Mouse (Mus musculus): ENCODE results near the gene Zfp652.

The Zfp652 gene

GRCm38 (mm10) chr11:95768244-95768643 is 55.8 kb downstream of the Zfp652 start:
- DNase-seq (ENCODE audit: low spot score) = no peak

GRCm38 (mm10) chr11:95769208-95769607 is 56.7 kb downstream of the Zfp652 start:
- DNase-seq (ENCODE audit: low spot score) = no peak

DNA sequence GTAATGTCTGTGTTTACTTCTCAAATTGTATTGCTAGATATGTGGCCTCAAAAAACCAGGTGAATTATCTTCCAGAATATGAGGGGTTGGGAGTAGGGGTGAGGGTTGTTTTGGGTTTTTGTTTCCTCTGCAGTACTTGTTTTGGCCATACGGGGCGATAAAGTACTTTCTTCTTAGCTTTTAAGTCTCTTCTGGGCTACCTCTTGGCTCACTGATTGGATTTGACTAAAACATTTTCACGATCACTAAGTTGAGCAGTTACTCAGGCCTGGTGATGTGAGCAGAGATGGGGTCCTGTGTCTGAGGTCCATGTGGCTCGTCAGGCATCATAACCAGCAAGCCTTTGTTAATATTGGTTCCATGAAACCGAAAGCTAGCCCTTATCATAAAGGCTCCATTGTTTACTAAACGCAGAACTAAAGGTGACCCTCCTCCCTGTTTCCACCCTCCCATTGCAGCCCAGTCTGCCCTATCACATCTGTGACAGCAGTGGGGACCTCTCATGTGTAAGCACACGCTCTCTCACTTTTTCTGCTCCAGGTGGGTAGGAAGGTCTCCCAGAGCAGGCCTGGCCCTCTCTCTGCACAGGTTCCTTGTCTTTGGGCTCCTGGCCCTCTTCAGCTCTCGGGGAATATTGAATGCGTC is 58.4 kb downstream of the Zfp652 start:
- DNase-seq (ENCODE audit: low spot score) = no peak

GRCm38 (mm10) chr11:95771665-95772064 is 59.2 kb downstream of the Zfp652 start:
- DNase-seq (ENCODE audit: low spot score) = no peak

- no peak for DNase-seq (ENCODE audit: low spot score)
These were observed 60.8 kb downstream of the Zfp652 start for GRCm38 (mm10) chr11:95773264-95773663.

DNA sequence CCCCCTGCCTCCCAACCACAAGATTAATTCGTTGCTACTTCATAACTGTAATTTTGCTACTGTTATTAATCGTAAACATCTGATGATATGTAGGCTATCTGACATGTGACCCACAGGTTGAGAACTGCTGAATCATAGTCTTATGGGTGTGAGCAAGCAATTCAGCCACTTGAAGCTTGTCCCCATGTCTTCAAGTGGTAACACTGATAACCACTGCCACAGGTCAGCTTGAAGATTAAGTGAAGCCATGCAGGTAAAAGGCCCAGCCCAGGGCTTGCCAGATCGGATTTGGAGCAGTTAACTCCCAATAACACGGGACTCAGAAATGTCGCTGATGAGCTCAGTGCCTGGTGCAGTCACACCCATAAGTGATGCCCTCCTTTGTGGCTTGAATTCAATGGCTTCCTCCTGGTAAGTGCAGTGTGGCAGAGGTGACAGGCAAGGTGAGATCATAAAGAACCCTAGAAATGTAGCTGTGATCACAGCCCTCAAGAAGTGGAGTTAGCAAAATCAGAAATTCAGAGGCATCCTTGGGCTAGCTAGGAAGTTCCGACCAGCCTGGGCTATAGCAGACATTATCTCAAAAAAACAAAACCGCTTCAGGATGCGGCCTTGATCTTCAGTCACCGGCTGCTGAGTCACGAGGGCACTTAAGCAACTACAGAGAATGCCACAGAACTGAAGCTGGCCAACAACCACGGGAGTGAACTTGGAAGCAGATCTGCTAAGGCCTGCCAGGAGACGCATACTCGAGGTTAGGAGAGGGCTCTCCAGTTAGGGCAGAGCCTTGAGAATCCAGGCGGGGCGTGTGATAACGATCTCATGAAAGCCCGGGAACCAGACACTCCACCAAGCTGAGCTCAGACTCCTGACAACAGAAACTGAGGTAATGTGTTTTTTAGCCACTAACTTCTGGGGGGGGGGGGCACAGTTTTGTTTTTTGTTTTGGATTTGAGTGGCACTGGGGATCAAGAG is 65.1 kb downstream of the Zfp652 start:
- peak; percentile 92 for DNase-seq (ENCODE audit: low spot score)

DNA sequence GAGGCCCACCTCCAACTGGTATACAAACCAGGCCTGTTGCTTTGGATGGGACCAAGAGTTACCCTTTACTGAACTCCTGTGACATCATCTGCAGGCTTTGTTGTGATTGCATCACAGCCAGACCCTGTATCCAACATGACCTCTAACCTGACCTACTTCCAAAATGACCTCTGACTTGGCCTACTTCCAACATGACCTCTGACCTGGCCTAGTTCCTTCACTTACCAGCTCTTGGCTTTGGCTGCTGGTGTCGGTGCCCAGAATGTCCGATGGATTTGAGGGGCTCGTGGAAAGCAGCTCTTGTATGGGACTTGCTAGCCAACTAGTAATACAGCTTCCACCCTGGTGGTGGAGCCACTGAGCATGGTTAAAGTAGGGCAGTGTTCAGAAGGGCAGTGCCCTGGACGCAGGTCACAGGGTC is 66.4 kb downstream of the Zfp652 start:
- DNase-seq (ENCODE audit: low spot score) = no peak

GRCm38 (mm10) chr11:95779366-95779765 is 66.9 kb downstream of the Zfp652 start:
- DNase-seq (ENCODE audit: low spot score) = no peak

GRCm38 (mm10) chr11:95780480-95780879 is 68.0 kb downstream of the Zfp652 start:
- DNase-seq (ENCODE audit: low spot score) = no peak

GRCm38 (mm10) chr11:95781557-95781956 is 69.1 kb downstream of the Zfp652 start:
- no peak for DNase-seq (ENCODE audit: low spot score)

GRCm38 (mm10) chr11:95783457-95783856 is 71.0 kb downstream of the Zfp652 start:
- DNase-seq (ENCODE audit: low spot score) = no peak

- no peak for DNase-seq (ENCODE audit: low spot score)
These were observed 71.5 kb downstream of the Zfp652 start for GRCm38 (mm10) chr11:95783958-95784357.

DNA sequence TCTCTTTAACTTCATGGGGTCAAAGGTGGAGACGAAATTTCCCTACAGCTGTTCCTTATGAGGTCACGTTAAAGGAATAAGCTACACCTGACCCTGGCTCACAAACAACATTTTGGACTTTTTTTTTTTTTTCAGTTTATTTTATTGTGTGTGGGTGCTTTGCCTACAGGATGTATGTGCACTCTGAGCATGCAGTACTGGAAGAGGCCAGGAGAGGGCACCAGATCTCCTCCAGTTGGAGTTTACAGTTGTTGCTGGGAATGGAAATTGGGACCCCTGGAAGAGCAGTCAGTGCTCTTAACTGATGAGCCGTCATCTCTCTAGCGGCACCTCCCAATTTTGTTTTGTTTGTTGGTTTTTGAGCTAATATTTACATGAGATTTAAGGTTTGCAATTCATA is 73.2 kb downstream of the Zfp652 start:
- DNase-seq (ENCODE audit: low spot score) = no peak

DNA sequence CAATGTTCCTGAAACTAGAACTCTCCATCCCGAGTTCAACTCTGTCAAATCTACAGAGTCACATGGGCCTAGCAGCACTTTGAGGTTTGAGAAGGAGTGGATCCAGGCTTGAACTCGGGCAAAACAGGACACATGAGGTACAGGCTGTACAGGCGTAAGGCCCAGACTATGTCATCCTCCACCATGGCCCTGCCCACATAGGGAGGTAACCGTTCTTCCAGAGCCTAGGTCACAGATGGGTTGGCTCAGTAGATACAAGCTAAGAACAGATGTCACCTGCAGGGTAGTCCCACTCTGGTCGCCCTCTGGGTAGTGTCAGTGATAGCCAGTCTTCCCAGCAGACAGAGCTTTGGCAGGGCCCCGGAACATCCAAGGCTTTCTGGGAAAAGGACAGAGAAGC is 74.0 kb downstream of the Zfp652 start:
- no peak for DNase-seq (ENCODE audit: low spot score)

GRCm38 (mm10) chr11:95789451-95789891 is 77.0 kb downstream of the Zfp652 start:
- DNase-seq (ENCODE audit: low spot score) = no peak

DNA sequence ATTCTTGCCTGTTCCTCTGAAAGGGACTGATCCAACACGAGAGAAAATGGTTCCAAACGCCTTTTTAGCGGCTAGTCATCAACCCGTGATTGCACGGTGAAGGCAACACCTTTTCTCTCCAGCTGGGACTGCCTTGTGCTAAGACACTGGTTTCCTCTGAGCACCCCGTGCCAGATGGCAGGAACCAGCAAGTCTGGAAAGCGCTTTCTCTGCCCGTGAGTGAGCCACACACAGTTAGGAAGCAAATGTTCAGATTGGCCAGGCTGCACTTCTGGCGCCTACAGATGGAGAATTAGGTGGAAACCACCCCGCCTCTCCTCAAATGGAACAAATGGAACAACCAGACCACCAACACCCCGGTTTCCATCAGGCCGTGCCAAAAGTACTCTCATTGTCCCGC is 79.3 kb downstream of the Zfp652 start:
- DNase-seq (ENCODE audit: low spot score) = no peak

DNA sequence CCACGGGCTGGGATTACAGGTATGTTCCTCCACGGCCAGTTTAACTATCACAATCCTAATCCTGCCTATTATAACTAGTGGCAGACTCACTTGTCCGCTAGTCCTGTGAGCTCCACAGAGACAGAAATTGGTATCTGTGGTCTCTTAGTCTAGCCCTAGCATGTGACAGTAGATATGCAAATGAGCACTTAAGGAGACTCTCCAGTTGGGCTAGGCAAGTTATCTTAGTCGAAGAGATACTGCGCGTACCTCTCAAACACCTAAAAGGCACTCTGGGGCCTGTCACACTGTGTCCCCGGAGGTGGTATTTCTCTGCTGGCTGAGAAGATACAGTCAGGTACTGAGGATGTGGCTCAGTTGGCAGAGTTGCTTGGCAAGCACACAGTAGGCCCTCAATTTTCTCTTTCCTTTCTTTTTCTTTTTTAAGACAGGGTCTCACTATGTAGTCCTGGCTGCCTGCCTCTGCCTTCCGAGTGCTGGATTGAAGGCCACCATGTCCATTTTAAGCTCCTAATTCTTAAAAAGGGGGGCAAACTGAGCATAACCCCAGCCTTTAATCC is 80.6 kb downstream of the Zfp652 start:
- no peak for DNase-seq (ENCODE audit: low spot score)

DNA sequence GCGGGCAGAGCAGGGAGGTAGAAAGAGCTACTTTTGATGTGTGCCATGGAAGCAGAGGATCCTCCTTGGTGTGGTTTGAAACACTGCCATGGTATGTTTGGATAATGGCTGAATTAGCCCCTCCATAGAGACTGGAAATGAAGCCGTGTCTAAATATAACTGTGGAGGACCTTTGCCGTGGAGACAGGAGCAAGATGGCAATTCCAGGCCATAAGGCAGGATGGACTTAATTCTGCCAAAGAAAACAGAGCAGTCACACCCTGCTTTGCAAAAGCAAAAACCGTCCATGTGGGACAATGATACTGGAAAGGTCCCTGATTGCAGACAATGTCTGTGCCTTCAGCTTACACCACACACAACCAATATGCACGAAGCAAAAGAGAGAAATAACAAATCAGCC is 81.7 kb downstream of the Zfp652 start:
- no peak for DNase-seq (ENCODE audit: low spot score)

GRCm38 (mm10) chr11:95795582-95795981 is 83.1 kb downstream of the Zfp652 start:
- DNase-seq (ENCODE audit: low spot score) = no peak

GRCm38 (mm10) chr11:95805010-95805409 is 92.5 kb downstream of the Zfp652 start:
- no peak for DNase-seq (ENCODE audit: low spot score)

DNA sequence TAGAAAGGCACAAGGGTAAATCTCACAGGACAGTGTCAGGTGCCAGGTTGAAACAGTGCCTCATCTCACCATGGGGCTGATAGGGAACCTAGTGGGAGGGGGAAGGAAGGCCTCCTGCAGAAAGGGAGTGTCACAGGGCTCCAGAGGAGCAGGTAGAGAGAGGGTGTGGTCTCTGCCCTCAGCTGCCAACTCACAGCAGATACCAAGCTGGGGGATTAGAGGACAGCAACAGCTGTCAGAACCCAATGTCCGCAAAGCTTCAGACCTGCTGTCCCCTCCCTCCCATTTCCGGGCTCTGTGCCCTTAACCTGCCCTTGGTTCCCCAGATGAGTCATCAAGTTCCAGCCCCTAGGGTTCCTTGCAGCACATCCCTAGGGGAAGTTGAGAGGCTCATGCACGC is 93.1 kb downstream of the Zfp652 start:
- DNase-seq (ENCODE audit: low spot score) = no peak

DNA sequence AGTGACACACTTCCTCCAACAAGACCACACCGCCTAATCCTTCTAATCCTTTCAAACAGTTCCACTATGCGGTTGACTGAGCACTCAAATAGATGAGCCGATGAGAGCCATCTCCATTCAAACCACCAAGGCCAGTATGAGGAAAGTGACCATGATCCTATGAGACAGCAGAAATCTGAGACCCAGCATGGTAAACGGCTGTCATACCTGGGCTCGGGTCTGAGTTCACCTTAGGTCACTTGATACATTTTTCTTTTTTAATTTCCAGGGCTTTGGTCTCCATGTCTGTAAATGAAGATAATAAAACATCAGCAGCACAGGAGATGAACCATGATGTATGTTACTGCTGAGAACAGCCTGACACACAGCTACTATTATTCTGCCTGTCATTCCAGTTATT is 95.4 kb downstream of the Zfp652 start:
- DNase-seq (ENCODE audit: low spot score) = no peak

GRCm38 (mm10) chr11:95808448-95809011 is 96.1 kb downstream of the Zfp652 start:
- no peak for DNase-seq (ENCODE audit: low spot score)

All from ovary, adult 18-20 months (tissue).